Mouse (Mus musculus): Measurements from ENCODE around the gene Ercc2. TPM values are rescaled to one million over a fixed set of nuclear protein-coding genes. Genes with fewer than 3 reads are reported as not detected.

Ercc2 gene
- polyA plus RNA-seq, 1 experiment from 2014 or later = 8.7 TPM

DNA sequence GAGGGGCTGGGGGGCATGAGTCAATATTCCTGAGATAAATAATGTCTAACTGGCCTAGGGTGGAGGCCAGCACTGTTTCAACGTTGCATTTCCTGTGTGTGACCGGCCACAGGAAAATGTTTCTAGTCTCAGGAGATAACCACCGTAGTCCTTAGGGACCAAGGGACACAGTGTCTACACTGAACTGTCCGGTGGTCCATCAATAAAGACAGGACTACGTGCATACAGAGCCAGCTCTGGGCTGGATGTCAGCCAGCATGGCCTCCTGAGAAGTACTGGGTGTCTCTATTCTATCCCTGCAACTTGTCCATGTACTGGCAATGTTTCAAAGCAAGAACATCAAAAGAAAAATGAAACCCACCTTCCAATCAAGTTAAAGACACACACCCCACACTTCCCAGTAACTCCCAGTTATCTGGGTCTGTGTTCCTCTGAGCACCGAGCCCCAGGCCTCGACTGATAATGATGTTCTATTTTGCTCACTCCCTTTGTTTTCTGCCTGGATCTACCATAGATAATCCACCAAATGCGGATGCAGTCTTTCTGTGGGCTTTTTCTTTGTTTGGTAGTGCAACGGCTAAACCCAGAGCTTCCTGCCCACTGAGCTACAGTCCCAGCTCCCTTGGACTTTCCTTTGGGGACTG is 59.8 kb downstream of the Ercc2 start:
- no peak overlapping the region for H3K9ac ChIP-seq (ENCODE audit: low read depth, low read length)
- no peak overlapping the region for H3K4me3 ChIP-seq (ENCODE audit: low read depth, low read length)
- H3K36me3 ChIP-seq (ENCODE audit: control insufficient read depth, insufficient read depth, low read length) = peaks cover 17% of the 10 kb centered on the region
- ATAC-seq (ENCODE audit: low FRiP score) (no peak), DNase-seq (ENCODE audit: low spot score) (no peak)
- H3K4me1 ChIP-seq (replicated peaks; ENCODE audit: control insufficient read depth, insufficient read depth, low read length) = no peaks in the 10 kb centered on the region
- no peak overlapping the region for H3K4me2 ChIP-seq (replicated peaks; ENCODE audit: low read depth, low read length)
- no peak overlapping the region for H3K27ac ChIP-seq (ENCODE audit: low read depth, low read length)
- 91% methylated on average over 9 of the region's 9 CpGs for WGBS
- H3K27me3 ChIP-seq (ENCODE audit: control insufficient read depth, insufficient read depth, low read length) = no peaks in the 10 kb centered on the region
- H3K9me3 ChIP-seq (ENCODE audit: control insufficient read depth, low read length) = no peaks in the 10 kb centered on the region

DNA sequence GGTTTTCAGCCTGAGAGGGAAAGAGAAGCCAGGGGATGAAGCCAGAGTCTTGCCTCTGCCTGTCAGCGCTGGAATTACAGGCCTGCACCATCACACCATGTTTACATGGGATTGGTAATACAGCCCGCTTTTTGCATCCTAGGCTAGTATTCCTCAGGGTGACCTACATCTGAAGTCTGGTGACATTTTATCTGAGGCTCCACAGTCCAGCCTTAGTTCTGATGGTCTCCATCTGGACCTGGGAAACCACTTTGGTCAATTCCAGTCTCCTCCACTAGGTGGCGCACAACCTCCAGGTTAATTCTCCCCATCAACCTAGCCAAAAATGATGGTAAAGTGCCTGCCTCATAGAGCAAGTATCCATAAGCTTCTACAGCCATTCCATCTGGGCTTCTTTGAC is 61.5 kb downstream of the Ercc2 start:
- DNase-seq (ENCODE audit: low spot score) (peak; percentile 90), ATAC-seq (ENCODE audit: low FRiP score) (peak; percentile 43; the same call in 1 of the 2 replicates)
- Histone ChIP-seq H3K4me3 (ENCODE audit: low read depth, low read length) (no peak overlapping the region), H3K36me3 (ENCODE audit: control insufficient read depth, insufficient read depth, low read length) (peaks cover 12% of the 10 kb centered on the region), H3K9me3 (ENCODE audit: control insufficient read depth, low read length) (no peaks in the 10 kb centered on the region), H3K4me2 (replicated peaks; ENCODE audit: low read depth, low read length) (no peak overlapping the region), H3K9ac (ENCODE audit: low read depth, low read length) (no peak overlapping the region), H3K27ac (ENCODE audit: low read depth, low read length) (no peak overlapping the region), H3K27me3 (ENCODE audit: control insufficient read depth, insufficient read depth, low read length) (no peaks in the 10 kb centered on the region), H3K4me1 (replicated peaks; ENCODE audit: control insufficient read depth, insufficient read depth, low read length) (no peaks in the 10 kb centered on the region)
- 44% methylated on average over 3 of the region's 3 CpGs for WGBS

DNA sequence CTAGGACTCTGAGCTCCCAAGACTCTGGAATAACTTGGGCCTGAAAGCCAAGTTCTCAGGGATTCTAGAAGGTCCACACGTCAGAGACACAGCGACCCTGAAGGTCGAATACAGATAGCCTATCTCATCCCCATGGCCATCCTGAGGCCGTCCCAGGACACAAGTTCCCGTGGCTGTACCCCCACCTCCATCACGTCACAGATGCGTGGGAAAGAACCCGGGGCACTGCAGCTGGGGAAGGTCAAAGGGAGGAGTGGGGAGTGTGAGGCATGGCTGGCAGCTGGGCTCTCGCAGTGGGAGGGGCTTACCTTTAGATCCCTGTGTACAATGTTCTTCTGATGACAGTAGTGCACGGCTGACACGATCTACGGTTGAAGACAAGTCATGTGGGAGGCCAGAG is 63.0 kb downstream of the Ercc2 start:
- H3K4me2 ChIP-seq (replicated peaks; ENCODE audit: low read depth, low read length) = no peak overlapping the region

More for the DNA sequence above, 63.0 kb downstream of the Ercc2 start:
- WGBS = 83% methylated on average over 12 of the region's 12 CpGs
- ATAC-seq (ENCODE audit: low FRiP score) (no peak), DNase-seq (ENCODE audit: low spot score) (no peak)
- Histone ChIP-seq H3K4me3 (ENCODE audit: low read depth, low read length) (no peak overlapping the region), H3K36me3 (ENCODE audit: control insufficient read depth, insufficient read depth, low read length) (peaks cover 15% of the 10 kb centered on the region), H3K27ac (ENCODE audit: low read depth, low read length) (no peak overlapping the region), H3K4me1 (replicated peaks; ENCODE audit: control insufficient read depth, insufficient read depth, low read length) (no peaks in the 10 kb centered on the region), H3K27me3 (ENCODE audit: control insufficient read depth, insufficient read depth, low read length) (no peaks in the 10 kb centered on the region), H3K9me3 (ENCODE audit: control insufficient read depth, low read length) (no peaks in the 10 kb centered on the region), H3K9ac (ENCODE audit: low read depth, low read length) (no peak overlapping the region)

MicroRNA genes within 50 kb of the gene (microRNA counts, 519-probe panel; counts per million panel counts)
- not detected for microRNA mmu-miR-343

Other genes with a start within 250 kb of the Ercc2 start
- gene Qpctl, start 232.7 kb upstream of the Ercc2 start, polyA plus RNA-seq (2014; fragmentation: Nextera tagmentation; extraction: Ambion mirVana) = 11.7 and 12.0 TPM in 2 replicates
- 143 and 149 TPM in 2 replicates for gene Snrpd2, start 232.3 kb upstream of the Ercc2 start, polyA plus RNA-seq (2014; fragmentation: Nextera tagmentation; extraction: Ambion mirVana)
- 0.89 and 1.7 TPM in 2 replicates for gene Gipr, start 215.9 kb upstream of the Ercc2 start, polyA plus RNA-seq (2014; fragmentation: Nextera tagmentation; extraction: Ambion mirVana)
- gene Eml2, start 205.6 kb upstream of the Ercc2 start, polyA plus RNA-seq (2014; fragmentation: Nextera tagmentation; extraction: Ambion mirVana) = 1.4 and 2.0 TPM in 2 replicates
- 1.6 and 2.6 TPM in 2 replicates for gene Gpr4, start 169.5 kb upstream of the Ercc2 start, polyA plus RNA-seq (2014; fragmentation: Nextera tagmentation; extraction: Ambion mirVana)
- gene Opa3, start 153.7 kb upstream of the Ercc2 start, polyA plus RNA-seq (2014; fragmentation: Nextera tagmentation; extraction: Ambion mirVana) = 42.2 and 42.4 TPM in 2 replicates
- 29.2 and 50.2 TPM in 2 replicates for gene Vasp, start 110.2 kb upstream of the Ercc2 start, polyA plus RNA-seq (2014; fragmentation: Nextera tagmentation; extraction: Ambion mirVana)
- 0.18 TPM in 1 of 2 replicates, not detected in the other for gene Ppm1n, start 101.9 kb upstream of the Ercc2 start, polyA plus RNA-seq (2014; fragmentation: Nextera tagmentation; extraction: Ambion mirVana)
- 49.6 and 52.1 TPM in 2 replicates for gene Rtn2, start 99.4 kb upstream of the Ercc2 start, polyA plus RNA-seq (2014; fragmentation: Nextera tagmentation; extraction: Ambion mirVana)
- not detected in 2 replicates for gene Fosb, start 72.0 kb upstream of the Ercc2 start, polyA plus RNA-seq (2014; fragmentation: Nextera tagmentation; extraction: Ambion mirVana)
- 108 and 112 TPM in 2 replicates for gene Ercc1, start 37.2 kb upstream of the Ercc2 start, polyA plus RNA-seq (2014; fragmentation: Nextera tagmentation; extraction: Ambion mirVana)
- 14.7 and 15.2 TPM in 2 replicates for gene Cd3eap, start 22.5 kb upstream of the Ercc2 start, polyA plus RNA-seq (2014; fragmentation: Nextera tagmentation; extraction: Ambion mirVana)
- gene Ppp1r13l, start 22.3 kb upstream of the Ercc2 start, polyA plus RNA-seq (2014; fragmentation: Nextera tagmentation; extraction: Ambion mirVana) = 3.2 and 5.0 TPM in 2 replicates
- gene Klc3, start 22.1 kb downstream of the Ercc2 start, polyA plus RNA-seq (2014; fragmentation: Nextera tagmentation; extraction: Ambion mirVana) = 2.3 TPM in 2 replicates
- 0.13 TPM in 1 of 2 replicates, not detected in the other for gene Ckm, start 22.8 kb downstream of the Ercc2 start, polyA plus RNA-seq (2014; fragmentation: Nextera tagmentation; extraction: Ambion mirVana)
- gene Mark4, start 76.8 kb downstream of the Ercc2 start, polyA plus RNA-seq (2014; fragmentation: Nextera tagmentation; extraction: Ambion mirVana) = 11.5 and 13.3 TPM in 2 replicates
- gene Exoc3l2, start 81.3 kb downstream of the Ercc2 start, polyA plus RNA-seq (2014; fragmentation: Nextera tagmentation; extraction: Ambion mirVana) = 0.66 and 0.76 TPM in 2 replicates
- gene Bloc1s3, start 126.4 kb downstream of the Ercc2 start, polyA plus RNA-seq (2014; fragmentation: Nextera tagmentation; extraction: Ambion mirVana) = 2.4 and 2.5 TPM in 2 replicates
- gene Trappc6a, start 126.4 kb downstream of the Ercc2 start, polyA plus RNA-seq (2014; fragmentation: Nextera tagmentation; extraction: Ambion mirVana) = 45.7 and 49.8 TPM in 2 replicates
- 0.10 and 0.17 TPM in 2 replicates for gene Nkpd1, start 135.8 kb downstream of the Ercc2 start, polyA plus RNA-seq (2014; fragmentation: Nextera tagmentation; extraction: Ambion mirVana)
- 4.2 and 5.8 TPM in 2 replicates for gene Ppp1r37, start 181.1 kb downstream of the Ercc2 start, polyA plus RNA-seq (2014; fragmentation: Nextera tagmentation; extraction: Ambion mirVana)
- 0.22 and 0.38 TPM in 2 replicates for gene Zfp296, start 195.3 kb downstream of the Ercc2 start, polyA plus RNA-seq (2014; fragmentation: Nextera tagmentation; extraction: Ambion mirVana)
- gene Gemin7, start 195.6 kb downstream of the Ercc2 start, polyA plus RNA-seq (2014; fragmentation: Nextera tagmentation; extraction: Ambion mirVana) = 161 and 173 TPM in 2 replicates
- 49.8 and 50.5 TPM in 2 replicates for gene Clasrp, start 222.5 kb downstream of the Ercc2 start, polyA plus RNA-seq (2014; fragmentation: Nextera tagmentation; extraction: Ambion mirVana)
- gene Relb, start 247.4 kb downstream of the Ercc2 start, polyA plus RNA-seq (2014; fragmentation: Nextera tagmentation; extraction: Ambion mirVana) = 3.7 and 3.9 TPM in 2 replicates